ENCODE assay signal across 10 mouse cellular contexts in genomic region chr7:25620101-25620500, GRCm38 (mm10). TPM values are rescaled to one million over a fixed set of nuclear protein-coding genes. Genes with fewer than 3 reads are reported as not detected.
DNase-seq lines count a peak whose midpoint lies in the region; ATAC-seq lines count a peak whose summit lies in the region.
"Had no signal": no experiment of that assay in that cellular context is flagged by ENCODE, and none has a peak within 500 bp of the region (broad histone marks: within the 10 kb centered on the region; RNA-seq: fewer than 3 reads in every experiment).

No protein-coding gene starts in this region.

- no peak overlapping the region for H3K9ac ChIP-seq in midbrain, embryonic 11.5 days (ENCODE audit: low read length)
- H3K9ac ChIP-seq in intestine, embryonic 15.5 days = no peak overlapping the region
- H3K9ac ChIP-seq in neural tube, embryonic 15.5 days (replicated peaks) = no peak overlapping the region

- peaks cover 17% of the 10 kb centered on the region for H3K4me1 ChIP-seq in erythroblast, embryonic 14.5 days (ENCODE audit: control insufficient read depth)
- H3K4me1 ChIP-seq in midbrain, embryonic 10.5 days = peaks cover 15% of the 10 kb centered on the region
- H3K4me1 ChIP-seq in midbrain, embryonic 11.5 days (ENCODE audit: control insufficient read depth, insufficient read depth, low read length) = no peaks in the 10 kb centered on the region; the same call in 1 of the 2 replicates
- H3K4me1 ChIP-seq in intestine, embryonic 15.5 days (replicated peaks) = peaks cover 11% of the 10 kb centered on the region; the same call in 1 of the 2 replicates
- H3K4me1 ChIP-seq in neural tube, embryonic 15.5 days = peaks cover 12% of the 10 kb centered on the region

- ATAC-seq in erythroblast, adult 5-6 weeks (replicated peaks; ENCODE audit: low FRiP score, poor library complexity, severe bottlenecking) = no peak
- ATAC-seq in midbrain, embryonic 11.5 days (ENCODE audit: low FRiP score) = no peak
- no peak for ATAC-seq in intestine, embryonic 15.5 days
- no peak for ATAC-seq in neural tube, embryonic 15.5 days (ENCODE audit: low FRiP score)

- no peak for DNase-seq in midbrain, embryonic 10.5 days (ENCODE audit: low spot score)
- DNase-seq in midbrain, embryonic 11.5 days (ENCODE audit: low spot score, missing footprints) = no peak
- no peak for DNase-seq in layer of hippocampus, adult 9-10 months (ENCODE audit: low spot score)
- no peak for DNase-seq in left cerebral cortex, adult 8-10 months (ENCODE audit: low spot score in 2 of 2)

- H3K27ac ChIP-seq in midbrain, embryonic 10.5 days (replicated peaks) = no peak overlapping the region
- no peak overlapping the region for H3K27ac ChIP-seq in midbrain, embryonic 11.5 days (ENCODE audit: low read depth, low read length)
- no peak overlapping the region for H3K27ac ChIP-seq in intestine, embryonic 15.5 days
- no peak overlapping the region for H3K27ac ChIP-seq in neural tube, embryonic 15.5 days (replicated peaks)

- H3K4me2 ChIP-seq in midbrain, embryonic 11.5 days = no peak overlapping the region
- H3K4me2 ChIP-seq in intestine, embryonic 15.5 days (replicated peaks) = peak overlapping the region; percentile 59
- H3K4me2 ChIP-seq in neural tube, embryonic 15.5 days = peak overlapping the region; percentile 72

- H3K9me3 ChIP-seq in erythroblast, embryonic 14.5 days (ENCODE audit: control insufficient read depth, low read length) = no peaks in the 10 kb centered on the region
- no peaks in the 10 kb centered on the region for H3K9me3 ChIP-seq in midbrain, embryonic 10.5 days (replicated peaks)
- H3K9me3 ChIP-seq in midbrain, embryonic 11.5 days (ENCODE audit: control insufficient read depth, low read length) = no peaks in the 10 kb centered on the region
- H3K9me3 ChIP-seq in intestine, embryonic 15.5 days = no peaks in the 10 kb centered on the region
- no peaks in the 10 kb centered on the region for H3K9me3 ChIP-seq in neural tube, embryonic 15.5 days (replicated peaks)

- no peaks in the 10 kb centered on the region for H3K27me3 ChIP-seq in erythroblast, embryonic 14.5 days (ENCODE audit: control insufficient read depth)
- H3K27me3 ChIP-seq in midbrain, embryonic 10.5 days (ENCODE audit: low read depth, poor library complexity, severe bottlenecking) = no peaks in the 10 kb centered on the region
- H3K27me3 ChIP-seq in midbrain, embryonic 11.5 days (ENCODE audit: control insufficient read depth, insufficient read depth, low read length) = no peaks in the 10 kb centered on the region
- H3K27me3 ChIP-seq in intestine, embryonic 15.5 days (replicated peaks) = no peaks in the 10 kb centered on the region
- no peaks in the 10 kb centered on the region for H3K27me3 ChIP-seq in neural tube, embryonic 15.5 days (replicated peaks)

- H3K36me3 ChIP-seq in erythroblast, embryonic 14.5 days (ENCODE audit: control insufficient read depth) = peaks cover 23% of the 10 kb centered on the region
- H3K36me3 ChIP-seq in midbrain, embryonic 10.5 days = peaks cover 17% of the 10 kb centered on the region
- no peaks in the 10 kb centered on the region for H3K36me3 ChIP-seq in midbrain, embryonic 11.5 days (ENCODE audit: control insufficient read depth, insufficient read depth, low read length)
- no peaks in the 10 kb centered on the region for H3K36me3 ChIP-seq in intestine, embryonic 15.5 days
- peaks cover 41% of the 10 kb centered on the region for H3K36me3 ChIP-seq in neural tube, embryonic 15.5 days

- 88% methylated on average over 5 of the region's 5 CpGs for WGBS in midbrain, embryonic 10.5 days
- 92% methylated on average over 5 of the region's 5 CpGs for WGBS in midbrain, embryonic 11.5 days
- WGBS in intestine, embryonic 15.5 days = 94% methylated on average over 5 of the region's 5 CpGs
- WGBS in neural tube, embryonic 15.5 days = 91% methylated on average over 5 of the region's 5 CpGs

- H3K4me3 ChIP-seq in erythroblast, embryonic 14.5 days (replicated peaks) = peak overlapping the region; percentile 83
- peak overlapping the region; percentile 72 for H3K4me3 ChIP-seq in midbrain, embryonic 10.5 days
- no peak overlapping the region for H3K4me3 ChIP-seq in midbrain, embryonic 11.5 days (ENCODE audit: low read depth, low read length)
- peak overlapping the region; percentile 58 for H3K4me3 ChIP-seq in intestine, embryonic 15.5 days (replicated peaks)
- H3K4me3 ChIP-seq in neural tube, embryonic 15.5 days (replicated peaks) = peak overlapping the region; percentile 81

RNA-seq across cellular contexts. Expression of gene Dmac2, which starts 0.9 kb away (rescaled TPM):
- 0.73 and 1.1 TPM in 2 replicates for polyA plus RNA-seq in erythroblast, embryonic 14.5 days (2012)
- total RNA-seq in erythroblast, adult 5-6 weeks (2015; ENCODE audit: low replicate concordance) = 4.6 and 7.3 TPM in 2 replicates
- total RNA-seq in erythroblast, adult 5-6 weeks (2017; ENCODE audit: low replicate concordance) = 2.5 and 4.1 TPM in 2 replicates
- 22.8 and 24.9 TPM in 2 replicates for polyA plus RNA-seq in midbrain, embryonic 10.5 days (2016; fragmentation: Nextera tagmentation; extraction: Ambion mirVana)
- polyA plus RNA-seq in midbrain, embryonic 11.5 days (2014; fragmentation: Nextera tagmentation; extraction: Ambion mirVana) = 22.0 and 24.6 TPM in 2 replicates
- 38.4 and 43.4 TPM in 2 replicates for polyA plus RNA-seq in intestine, embryonic 15.5 days (2015; fragmentation: Nextera tagmentation; extraction: Ambion mirVana)
- polyA plus RNA-seq in neural tube, embryonic 15.5 days (2015; fragmentation: Nextera tagmentation; extraction: Ambion mirVana) = 48.2 and 49.5 TPM in 2 replicates
- 10 to 100 TPM; 53.2 to 58.0 (median 55.7) TPM for total RNA-seq in left cerebral cortex, adult 8-10 months (2022)

RNA-seq across cellular contexts. Expression of gene Erich4, which starts 4.4 kb away (rescaled TPM):
- not detected in 2 replicates for polyA plus RNA-seq in erythroblast, embryonic 14.5 days (2012)
- not detected in 2 replicates for total RNA-seq in erythroblast, adult 5-6 weeks (2015; ENCODE audit: low replicate concordance)
- total RNA-seq in erythroblast, adult 5-6 weeks (2017; ENCODE audit: low replicate concordance) = not detected in 2 replicates
- polyA plus RNA-seq in midbrain, embryonic 10.5 days (2016; fragmentation: Nextera tagmentation; extraction: Ambion mirVana) = not detected in 2 replicates
- polyA plus RNA-seq in midbrain, embryonic 11.5 days (2014; fragmentation: Nextera tagmentation; extraction: Ambion mirVana) = not detected in 2 replicates
- 13.3 and 19.0 TPM in 2 replicates for polyA plus RNA-seq in intestine, embryonic 15.5 days (2015; fragmentation: Nextera tagmentation; extraction: Ambion mirVana)
- polyA plus RNA-seq in neural tube, embryonic 15.5 days (2015; fragmentation: Nextera tagmentation; extraction: Ambion mirVana) = 0.20 TPM in 1 of 2 replicates, not detected in the other
- total RNA-seq in left cerebral cortex, adult 8-10 months (2022) = not detected
- total RNA-seq: megakaryocyte-erythroid progenitor cell, adult 5-6 weeks had no signal
- polyA plus RNA-seq: C2C12 had no signal

RNA-seq across cellular contexts. Expression of gene B3gnt8, which starts 6.4 kb away (rescaled TPM):
- 0.10 and 0.23 TPM in 2 replicates for polyA plus RNA-seq in erythroblast, embryonic 14.5 days (2012)
- total RNA-seq in erythroblast, adult 5-6 weeks (2015; ENCODE audit: low replicate concordance) = 1.9 and 2.5 TPM in 2 replicates
- total RNA-seq in erythroblast, adult 5-6 weeks (2017; ENCODE audit: low replicate concordance) = 0.98 and 5.8 TPM in 2 replicates
- polyA plus RNA-seq in midbrain, embryonic 10.5 days (2016; fragmentation: Nextera tagmentation; extraction: Ambion mirVana) = 0.43 and 1.1 TPM in 2 replicates
- 0.36 and 0.65 TPM in 2 replicates for polyA plus RNA-seq in midbrain, embryonic 11.5 days (2014; fragmentation: Nextera tagmentation; extraction: Ambion mirVana)
- polyA plus RNA-seq in intestine, embryonic 15.5 days (2015; fragmentation: Nextera tagmentation; extraction: Ambion mirVana) = 7.1 and 8.6 TPM in 2 replicates
- 1.8 and 5.3 TPM in 2 replicates for polyA plus RNA-seq in neural tube, embryonic 15.5 days (2015; fragmentation: Nextera tagmentation; extraction: Ambion mirVana)
- 1 to 10 TPM in 2 of 4 experiments, under 1 TPM in 2; 0.54 to 1.6 (median 0.89) TPM for total RNA-seq in left cerebral cortex, adult 8-10 months (2022)

RNA-seq across cellular contexts. Expression of gene Bckdha, which starts 38.7 kb away (rescaled TPM):
- 2.4 and 3.2 TPM in 2 replicates for polyA plus RNA-seq in erythroblast, embryonic 14.5 days (2012)
- 2.5 and 17.9 TPM in 2 replicates for total RNA-seq in erythroblast, adult 5-6 weeks (2015; ENCODE audit: low replicate concordance)
- total RNA-seq in erythroblast, adult 5-6 weeks (2017; ENCODE audit: low replicate concordance) = 4.3 and 5.2 TPM in 2 replicates
- 45.2 and 48.2 TPM in 2 replicates for polyA plus RNA-seq in midbrain, embryonic 10.5 days (2016; fragmentation: Nextera tagmentation; extraction: Ambion mirVana)
- 30.0 and 35.4 TPM in 2 replicates for polyA plus RNA-seq in midbrain, embryonic 11.5 days (2014; fragmentation: Nextera tagmentation; extraction: Ambion mirVana)
- 44.7 and 49.2 TPM in 2 replicates for polyA plus RNA-seq in intestine, embryonic 15.5 days (2015; fragmentation: Nextera tagmentation; extraction: Ambion mirVana)
- polyA plus RNA-seq in neural tube, embryonic 15.5 days (2015; fragmentation: Nextera tagmentation; extraction: Ambion mirVana) = 39.6 and 49.5 TPM in 2 replicates
- 10 to 100 TPM; 36.1 to 40.8 (median 39.4) TPM for total RNA-seq in left cerebral cortex, adult 8-10 months (2022)

RNA-seq across cellular contexts. Expression of gene Exosc5, which starts 38.9 kb away (rescaled TPM):
- polyA plus RNA-seq in erythroblast, embryonic 14.5 days (2012) = 11.8 and 15.6 TPM in 2 replicates
- total RNA-seq in erythroblast, adult 5-6 weeks (2015; ENCODE audit: low replicate concordance) = 5.4 and 13.8 TPM in 2 replicates
- total RNA-seq in erythroblast, adult 5-6 weeks (2017; ENCODE audit: low replicate concordance) = 3.6 and 10.1 TPM in 2 replicates
- 65.0 and 81.4 TPM in 2 replicates for polyA plus RNA-seq in midbrain, embryonic 10.5 days (2016; fragmentation: Nextera tagmentation; extraction: Ambion mirVana)
- 40.2 and 46.4 TPM in 2 replicates for polyA plus RNA-seq in midbrain, embryonic 11.5 days (2014; fragmentation: Nextera tagmentation; extraction: Ambion mirVana)
- polyA plus RNA-seq in intestine, embryonic 15.5 days (2015; fragmentation: Nextera tagmentation; extraction: Ambion mirVana) = 80.5 and 87.7 TPM in 2 replicates
- polyA plus RNA-seq in neural tube, embryonic 15.5 days (2015; fragmentation: Nextera tagmentation; extraction: Ambion mirVana) = 36.8 and 55.4 TPM in 2 replicates
- 10 to 100 TPM; 21.7 to 27.4 (median 26.7) TPM for total RNA-seq in left cerebral cortex, adult 8-10 months (2022)

Comparison
In these comparisons a context has a peak if more than half of its experiments do, and no peak if none do; other contexts are left out.
1. RNA of gene Dmac2, which starts 0.9 kb away (polyA plus RNA-seq): 48.2 to 49.5 TPM in neural tube, embryonic 15.5 days, 38.4 to 43.4 TPM in intestine, embryonic 15.5 days, 22.8 to 24.9 TPM in midbrain, embryonic 10.5 days and 22.0 to 24.6 TPM in midbrain, embryonic 11.5 days; 0.73 to 1.1 TPM in erythroblast, embryonic 14.5 days; every median in the first group is over 10 times any median in the second.
2. RNA of gene Erich4, which starts 4.4 kb away (polyA plus RNA-seq): 13.3 to 19.0 TPM in intestine, embryonic 15.5 days; not detected in midbrain, embryonic 11.5 days, 0.20 TPM in neural tube, embryonic 15.5 days, not detected in erythroblast, embryonic 14.5 days and not detected in midbrain, embryonic 10.5 days; every median in the first group is over 10 times any median in the second.